Mouse (Mus musculus) CH12.LX (cell line): ENCODE results near the gene Prelp. TPM values are rescaled to one million over a fixed set of nuclear protein-coding genes. Genes with fewer than 3 reads are reported as not detected.
"Not testable (repeated sequence)": the region's sequence is repeated elsewhere in the genome, so short reads cannot be mapped to it uniquely, and the experiment has no call there.

Source experiments
- DNase-seq: peaks from one replicate; pipeline ENCODE4 v3.0.0-alpha.2; 2013; ENCODE audit errors: extremely low read depth
- H3K27ac ChIP-seq: 2 replicates; pipeline ENCODE4 v1.5.1; 2012; ENCODE audit warnings: low read depth, mild to moderate bottlenecking, control low read depth, moderate library complexity; ENCODE audit not compliant: insufficient read depth
- H3K27me3 ChIP-seq: replicated peaks from 2 replicates; pipeline ENCODE3; 2012; ENCODE audit warnings: inconsistent platforms
- H3K36me3 ChIP-seq, 2 experiments: replicated peaks in 1 of 2; 2 replicates each; pipeline versions ENCODE3 to v1.6.1; 2012; ENCODE audit warnings: inconsistent platforms in 1 of 2, low read length in 1 of 2, mild to moderate bottlenecking in 1 of 2, mixed read lengths in 1 of 2, moderate library complexity in 1 of 2; ENCODE audit not compliant: control insufficient read depth in 1 of 2, insufficient read depth in 1 of 2
- H3K4me1 ChIP-seq, 2 experiments: 2 replicates each; pipeline ENCODE4 v1.6.1; 2012; ENCODE audit warnings: inconsistent platforms in 1 of 2, moderate library complexity in 1 of 2; ENCODE audit not compliant: insufficient read depth in 2 of 2, control insufficient read depth in 1 of 2
- H3K4me2 ChIP-seq: 2 replicates; pipeline ENCODE4 v1.6.1; 2012; ENCODE audit warnings: low read depth, mild to moderate bottlenecking, control low read depth; ENCODE audit not compliant: poor library complexity, insufficient read depth, severe bottlenecking
- H3K4me3 ChIP-seq, 3 experiments: fragments of 150-350 bp in 1 of 3; sonication (generic) in 1 of 3; replicated peaks in 1 of 3; 2 replicates each; pipeline versions ENCODE3 to v1.5.1; 2011 to 2012; ENCODE audit warnings: low read depth in 2 of 3, low read length in 2 of 3, mild to moderate bottlenecking in 2 of 3, moderate library complexity in 2 of 3, control low read depth in 1 of 3, improper control_type of control experiment in 1 of 3, inconsistent platforms in 1 of 3, mixed read lengths in 1 of 3; ENCODE audit not compliant: poor library complexity in 1 of 3
- H3K79me2 ChIP-seq: replicated peaks from 2 replicates; pipeline ENCODE4 v1.6.1; 2012; ENCODE audit warnings: mild to moderate bottlenecking, moderate library complexity; ENCODE audit not compliant: control insufficient read depth, poor library complexity, insufficient read depth, severe bottlenecking; ENCODE audit errors: extremely low read depth
- H3K9ac ChIP-seq: 2 replicates; pipeline ENCODE4 v1.6.1; 2012; ENCODE audit warnings: low read depth, mild to moderate bottlenecking, control low read depth, moderate library complexity; ENCODE audit not compliant: insufficient read depth
- H3K9me3 ChIP-seq: replicated peaks from 2 replicates; pipeline ENCODE3; 2012; ENCODE audit warnings: low read length, inconsistent platforms, mixed read lengths
- CHD2 ChIP-seq: IDR thresholded peaks from 2 replicates; pipeline ENCODE4 v1.6.1; 2011; ENCODE audit warnings: low read length, improper control_type of control experiment
- E2F4 ChIP-seq: IDR thresholded peaks from 2 replicates; pipeline ENCODE4 v1.6.1; 2011; ENCODE audit warnings: low read depth, low read length, improper control_type of control experiment; ENCODE audit not compliant: insufficient replicate concordance
- ELF1 ChIP-seq: IDR thresholded peaks from 2 replicates; pipeline ENCODE4 v1.6.1; 2014; ENCODE audit warnings: low read depth, mild to moderate bottlenecking, inconsistent platforms, low read length, improper control_type of control experiment
- EP300 ChIP-seq: IDR thresholded peaks from 2 replicates; pipeline ENCODE4 v1.6.1; 2011; ENCODE audit warnings: low read length, improper control_type of control experiment
- HCFC1 ChIP-seq: IDR thresholded peaks from 2 replicates; pipeline ENCODE4 v1.6.1; 2012; ENCODE audit warnings: low read depth, mild to moderate bottlenecking, inconsistent platforms, low read length, improper control_type of control experiment
- JUN ChIP-seq: IDR thresholded peaks from 2 replicates; pipeline ENCODE4 v1.6.1; 2011; ENCODE audit warnings: low read depth, mild to moderate bottlenecking, low read length, improper control_type of control experiment, moderate library complexity; ENCODE audit not compliant: insufficient read depth
- KAT2A ChIP-seq: IDR thresholded peaks from 2 replicates; pipeline ENCODE4 v1.6.1; 2012; ENCODE audit warnings: low read length, improper control_type of control experiment, inconsistent platforms; ENCODE audit not compliant: insufficient replicate concordance
- MXI1 ChIP-seq: IDR thresholded peaks from 2 replicates; pipeline ENCODE4 v1.6.1; 2011; ENCODE audit warnings: mild to moderate bottlenecking, low read depth, low read length, improper control_type of control experiment
- NELFE ChIP-seq: IDR thresholded peaks from 2 replicates; pipeline ENCODE4 v1.6.1; 2011; ENCODE audit warnings: low read depth, low read length, improper control_type of control experiment
- NRF1 ChIP-seq: IDR thresholded peaks from 2 replicates; pipeline ENCODE4 v1.6.1; 2014; ENCODE audit warnings: low read depth, mild to moderate bottlenecking, inconsistent platforms, low read length, improper control_type of control experiment, moderate library complexity
- PAX5 ChIP-seq: IDR thresholded peaks from 2 replicates; pipeline ENCODE4 v1.6.1; 2012; ENCODE audit warnings: low read length, inconsistent platforms, mixed read lengths
- POLR2A ChIP-seq: IDR thresholded peaks from 2 replicates; pipeline ENCODE4 v1.6.1; 2011; ENCODE audit warnings: low read depth, mild to moderate bottlenecking, improper control_type of control experiment, low read length
- POLR2AphosphoS2 ChIP-seq: IDR thresholded peaks from 2 replicates; pipeline ENCODE4 v1.6.1; 2011; ENCODE audit warnings: low read depth, low read length, improper control_type of control experiment
- RAD21 ChIP-seq: IDR thresholded peaks from 2 replicates; pipeline ENCODE4 v1.6.1; 2011; ENCODE audit warnings: low read depth, mild to moderate bottlenecking, low read length, improper control_type of control experiment, moderate library complexity
- TBP ChIP-seq: conservative IDR thresholded peaks from 2 replicates; pipeline ENCODE4 v1.6.1; 2011; ENCODE audit warnings: low read depth, low read length, improper control_type of control experiment
- TCF12 ChIP-seq: IDR thresholded peaks from 2 replicates; pipeline ENCODE4 v1.6.1; 2014; ENCODE audit warnings: low read depth, mild to moderate bottlenecking, inconsistent platforms, low read length, improper control_type of control experiment
- USF2 ChIP-seq: conservative IDR thresholded peaks from 2 replicates; pipeline ENCODE4 v1.6.1; 2011; ENCODE audit warnings: low read depth, low read length, improper control_type of control experiment
- dilution Hi-C: fragments of 300-500 bp; cut with MboI; formaldehyde crosslinking; loops from 2 replicates; pipeline ENCODE4 v1.14.3; 2020; ENCODE audit warnings: low sequenced_read_pairs; ENCODE audit not compliant: extremely low pct_unique_long_range_greater_than_20kb, extremely low pct_ligation_motif_present
- in situ Hi-C: fragments of 300-500 bp; cut with MboI; formaldehyde crosslinking; loops from 3 replicates; pipeline ENCODE4 v1.14.3; 2019; ENCODE audit warnings: low sequenced_read_pairs, low pct_ligation_motif_present, low pct_unique_long_range_greater_than_20kb, mixed read lengths
- polyA plus RNA-seq: library from polyadenylated mRNA; unstranded; fragments of >175 nt; gene quantifications from 2 replicates; pipeline ENCODE4 v1.2.1, GENCODE M21; 2012; ENCODE audit warnings: low read depth; ENCODE audit not compliant: insufficient read length
- total RNA-seq, 2 experiments: library from RNA; depleted of rRNA; stranded (reverse); fragments of 300-350 nt in 1 of 2; fragments of >200 nt in 1 of 2; gene quantifications; 2 replicates each; pipeline ENCODE4 v1.2.3; 2012 to 2014

Prelp gene
- total and polyA plus RNA-seq, 3 experiments: not detected

- dilution Hi-C loops (no loop called here), in situ Hi-C loops (loop anchor here (10.0 kb wide), 1 partner anchor 50 kb away; no protein-coding TSS in a partner anchor)
- peaks cover 4 to 17% of the 10 kb centered on the region in 2 experiments for H3K4me1 ChIP-seq
These were observed 44.1 kb upstream of the Prelp start for GRCm38 (mm10) chr1:133965298-133965697.

GRCm38 (mm10) chr1:133964742-133965141 is 43.5 kb upstream of the Prelp start:
- TF ChIP-seq POLR2A (no peak), TCF12 (no peak), E2F4 (no peak), PAX5 (no peak), POLR2AphosphoS2 (no peak), NRF1 (no peak), CHD2 (no peak), ELF1 (no peak), USF2 (no peak), RAD21 (no peak), NELFE (no peak)
- Histone ChIP-seq H3K79me2 (no peaks in the 10 kb centered on the region), H3K4me1 (peaks cover 4 to 17% of the 10 kb centered on the region in 2 experiments), H3K4me3 (no peak overlapping the region), H3K4me2 (no peak overlapping the region), H3K9me3 (no peaks in the 10 kb centered on the region), H3K36me3 (no peaks in the 10 kb centered on the region), H3K27me3 (peaks cover 71% of the 10 kb centered on the region), H3K27ac (no peak overlapping the region), H3K9ac (no peak overlapping the region)
- in situ Hi-C loops: loop anchor here (10.0 kb wide), 1 partner anchor 50 kb away; no protein-coding TSS in a partner anchor
- dilution Hi-C loops: no loop called here
- DNase-seq: no peak

More at GRCm38 (mm10) chr1:133965298-133965697, 44.1 kb upstream of the Prelp start:
- Histone ChIP-seq H3K4me2 (no peak overlapping the region), H3K4me3 (no peak overlapping the region), H3K27me3 (peaks cover 71% of the 10 kb centered on the region), H3K36me3 (no peaks in the 10 kb centered on the region), H3K79me2 (no peaks in the 10 kb centered on the region), H3K9me3 (no peaks in the 10 kb centered on the region), H3K27ac (no peak overlapping the region), H3K9ac (no peak overlapping the region)
- DNase-seq: no peak
- TF ChIP-seq KAT2A (no peak), JUN (no peak), MXI1 (no peak), TBP (no peak), HCFC1 (no peak), E2F4 (no peak), EP300 (no peak), TCF12 (no peak), USF2 (no peak)

GRCm38 (mm10) chr1:133963578-133963977 is 42.4 kb upstream of the Prelp start:
- H3K27me3 ChIP-seq: peaks cover 74% of the 10 kb centered on the region
- H3K4me2 ChIP-seq, H3K79me2 ChIP-seq, H3K9me3 ChIP-seq, dilution Hi-C loops, H3K9ac ChIP-seq, H3K4me3 ChIP-seq, DNase-seq, H3K27ac ChIP-seq, H3K36me3 ChIP-seq: not testable (repeated sequence)
- in situ Hi-C loops: loop anchor here (10.0 kb wide), 1 partner anchor 51 kb away; no protein-coding TSS in a partner anchor
- peaks cover 3 to 12% of the 10 kb centered on the region in 2 experiments for H3K4me1 ChIP-seq

- H3K4me3 ChIP-seq, H3K9ac ChIP-seq, H3K9me3 ChIP-seq, H3K27ac ChIP-seq, H3K79me2 ChIP-seq, dilution Hi-C loops, DNase-seq, H3K4me2 ChIP-seq, H3K36me3 ChIP-seq, H3K4me1 ChIP-seq: not testable (repeated sequence)
- in situ Hi-C loops: loop anchor here (10.0 kb wide), 1 partner anchor 52 kb away; no protein-coding TSS in a partner anchor
- peaks cover 74% of the 10 kb centered on the region for H3K27me3 ChIP-seq
These were observed 41.9 kb upstream of the Prelp start for GRCm38 (mm10) chr1:133963128-133963527.
